ENCODE assay signal across 14 mouse cellular contexts in genomic region chr2:101967601-101968000, GRCm38 (mm10).
A peak's percentile ranks its signal among the peaks of the same experiment; 100 is the strongest.
DNase-seq lines count a peak whose midpoint lies in the region; ATAC-seq and TF ChIP-seq lines count a peak whose summit lies in the region.
"Had no signal": no experiment of that assay in that cellular context is flagged by ENCODE, and none has a peak within 500 bp of the region (broad histone marks: within the 10 kb centered on the region; RNA-seq: fewer than 3 reads in every experiment).

No protein-coding gene starts in this region.

- ATAC-seq in hindbrain, embryonic 11.5 days (ENCODE audit: low FRiP score), result no peak
- no peak for ATAC-seq in hindbrain, postnatal 0 days
- ATAC-seq in hindbrain, embryonic 12.5 days (ENCODE audit: low FRiP score), result no peak
- peak; percentile 49; the same call in 1 of the 2 replicates for ATAC-seq in kidney, postnatal 0 days (replicated peaks; ENCODE audit: low FRiP score, low read depth)
- ATAC-seq in midbrain, embryonic 13.5 days, result no peak
- no peak for ATAC-seq in megakaryocyte-erythroid progenitor cell, adult 5-6 weeks (replicated peaks; ENCODE audit: low FRiP score, low TSS enrichment, poor library complexity, severe bottlenecking)

- 18% methylated on average over 4 of the region's 4 CpGs for WGBS in hindbrain, embryonic 11.5 days
- 36% methylated on average over 4 of the region's 4 CpGs for WGBS in hindbrain, postnatal 0 days
- WGBS in hindbrain, embryonic 12.5 days, result 11% methylated on average over 4 of the region's 4 CpGs
- 34% methylated on average over 4 of the region's 4 CpGs for WGBS in kidney, postnatal 0 days
- WGBS in midbrain, embryonic 13.5 days, result 8% methylated on average over 4 of the region's 4 CpGs

- H3K4me2 ChIP-seq in hindbrain, embryonic 11.5 days (replicated peaks; ENCODE audit: low read depth, low read length), result no peak overlapping the region
- H3K4me2 ChIP-seq in hindbrain, postnatal 0 days (ENCODE audit: low read depth, low read length), result no peak overlapping the region
- no peak overlapping the region for H3K4me2 ChIP-seq in hindbrain, embryonic 12.5 days (replicated peaks)
- H3K4me2 ChIP-seq in kidney, postnatal 0 days (ENCODE audit: low read length), result no peak overlapping the region
- H3K4me2 ChIP-seq in midbrain, embryonic 13.5 days (replicated peaks), result no peak overlapping the region
- H3K4me2 ChIP-seq: heart, embryonic 15.5 days; lung, embryonic 15.5 days had no signal

- no peaks in the 10 kb centered on the region for H3K9me3 ChIP-seq in hindbrain, embryonic 11.5 days (ENCODE audit: control insufficient read depth, low read length)
- H3K9me3 ChIP-seq in hindbrain, postnatal 0 days (ENCODE audit: low read length), result no peaks in the 10 kb centered on the region
- no peaks in the 10 kb centered on the region for H3K9me3 ChIP-seq in hindbrain, embryonic 12.5 days (replicated peaks)
- H3K9me3 ChIP-seq in kidney, postnatal 0 days (replicated peaks; ENCODE audit: low read length), result no peaks in the 10 kb centered on the region
- no peaks in the 10 kb centered on the region for H3K9me3 ChIP-seq in midbrain, embryonic 13.5 days
- H3K9me3 ChIP-seq: heart, embryonic 15.5 days; lung, embryonic 15.5 days had no signal

- no peaks in the 10 kb centered on the region for H3K27me3 ChIP-seq in hindbrain, embryonic 11.5 days (ENCODE audit: control insufficient read depth, insufficient read depth, low read length)
- H3K27me3 ChIP-seq in hindbrain, postnatal 0 days (ENCODE audit: insufficient read depth, low read length), result no peaks in the 10 kb centered on the region
- no peaks in the 10 kb centered on the region for H3K27me3 ChIP-seq in hindbrain, embryonic 12.5 days
- H3K27me3 ChIP-seq in kidney, postnatal 0 days (ENCODE audit: insufficient read depth, low read length), result no peaks in the 10 kb centered on the region
- no peaks in the 10 kb centered on the region for H3K27me3 ChIP-seq in midbrain, embryonic 13.5 days
- H3K27me3 ChIP-seq: heart, embryonic 15.5 days; lung, embryonic 15.5 days had no signal

- no peak for DNase-seq in hindbrain, embryonic 11.5 days (ENCODE audit: low spot score)
- DNase-seq in hindbrain, postnatal 0 days (ENCODE audit: low spot score), result no peak
- DNase-seq in kidney, postnatal 0 days (ENCODE audit: low spot score), result no peak
- DNase-seq in thymus, postnatal 4 days, result no peak
- DNase-seq in adrenal gland, postnatal 10 days, result no peak
- DNase-seq: layer of hippocampus, adult 9-11 months; right cerebral cortex, postnatal 14 days; thymus, adult 18-20 months had no signal

- peaks cover 6% of the 10 kb centered on the region; the same call in 1 of the 2 replicates for H3K4me1 ChIP-seq in hindbrain, embryonic 11.5 days (replicated peaks; ENCODE audit: control insufficient read depth, insufficient read depth, low read length)
- H3K4me1 ChIP-seq in hindbrain, postnatal 0 days (ENCODE audit: insufficient read depth, low read length), result 0 out of 2 replicates have a peak, but pooled peaks cover 3% of the 10 kb centered on the region
- H3K4me1 ChIP-seq in hindbrain, embryonic 12.5 days, result peaks cover 61% of the 10 kb centered on the region
- peaks cover 26% of the 10 kb centered on the region; the same call in 1 of the 2 replicates for H3K4me1 ChIP-seq in kidney, postnatal 0 days (replicated peaks; ENCODE audit: insufficient read depth, low read length)
- H3K4me1 ChIP-seq in midbrain, embryonic 13.5 days (replicated peaks), result peaks cover 89% of the 10 kb centered on the region

- no peaks in the 10 kb centered on the region for H3K36me3 ChIP-seq in hindbrain, embryonic 11.5 days (ENCODE audit: control insufficient read depth, insufficient read depth, low read length)
- H3K36me3 ChIP-seq in hindbrain, postnatal 0 days (ENCODE audit: insufficient read depth, low read length), result no peaks in the 10 kb centered on the region
- H3K36me3 ChIP-seq in hindbrain, embryonic 12.5 days, result no peaks in the 10 kb centered on the region
- H3K36me3 ChIP-seq in kidney, postnatal 0 days (ENCODE audit: insufficient read depth, low read length), result no peaks in the 10 kb centered on the region
- H3K36me3 ChIP-seq in midbrain, embryonic 13.5 days, result no peaks in the 10 kb centered on the region
- H3K36me3 ChIP-seq: heart, embryonic 15.5 days; lung, embryonic 15.5 days had no signal

- TF ChIP-seq CTCF in hindbrain, postnatal 0 days (IDR thresholded peaks at IDR 0.05; ENCODE audit: low read depth), result no peak
- TF ChIP-seq CTCF in kidney, postnatal 0 days (IDR thresholded peaks at IDR 0.05; ENCODE audit: low read depth), result no peak

- 0 out of 2 replicates have a peak overlapping the region, but pooled peaks have one; percentile 56 for H3K27ac ChIP-seq in hindbrain, embryonic 11.5 days (ENCODE audit: low read depth, low read length)
- H3K27ac ChIP-seq in hindbrain, postnatal 0 days, result no peak overlapping the region
- H3K27ac ChIP-seq in hindbrain, embryonic 12.5 days, result peak overlapping the region; percentile 76
- H3K27ac ChIP-seq in kidney, postnatal 0 days, result peak overlapping the region; percentile 76
- H3K27ac ChIP-seq in midbrain, embryonic 13.5 days, result peak overlapping the region; percentile 57
- H3K27ac ChIP-seq: heart, embryonic 15.5 days; lung, embryonic 15.5 days had no signal

- H3K9ac ChIP-seq in hindbrain, embryonic 11.5 days (ENCODE audit: low read depth, low read length), result no peak overlapping the region
- H3K9ac ChIP-seq in hindbrain, postnatal 0 days (replicated peaks; ENCODE audit: low read length), result no peak overlapping the region
- H3K9ac ChIP-seq in hindbrain, embryonic 12.5 days, result no peak overlapping the region
- no peak overlapping the region for H3K9ac ChIP-seq in kidney, postnatal 0 days (ENCODE audit: low read depth, low read length)
- H3K9ac ChIP-seq in midbrain, embryonic 13.5 days (replicated peaks), result no peak overlapping the region
- H3K9ac ChIP-seq: heart, embryonic 15.5 days; lung, embryonic 15.5 days had no signal

- no peak overlapping the region for H3K4me3 ChIP-seq in hindbrain, embryonic 11.5 days (ENCODE audit: low read depth, low read length)
- no peak overlapping the region for H3K4me3 ChIP-seq in hindbrain, postnatal 0 days (ENCODE audit: low read length)
- H3K4me3 ChIP-seq in hindbrain, embryonic 12.5 days, result no peak overlapping the region
- no peak overlapping the region for H3K4me3 ChIP-seq in kidney, postnatal 0 days (replicated peaks; ENCODE audit: low read depth, low read length)
- H3K4me3 ChIP-seq in midbrain, embryonic 13.5 days (replicated peaks), result no peak overlapping the region
- H3K4me3 ChIP-seq: heart, embryonic 15.5 days; lung, embryonic 15.5 days; myocyte had no signal
